Mouse (Mus musculus): ENCODE measurements at regions not wholly inside any gene's neighbourhood (a gene's known extent, or its start where the extent isn't known, plus 50 kb on each side); places are given as distances from the start of the nearest gene placed in this dataset.

DNA sequence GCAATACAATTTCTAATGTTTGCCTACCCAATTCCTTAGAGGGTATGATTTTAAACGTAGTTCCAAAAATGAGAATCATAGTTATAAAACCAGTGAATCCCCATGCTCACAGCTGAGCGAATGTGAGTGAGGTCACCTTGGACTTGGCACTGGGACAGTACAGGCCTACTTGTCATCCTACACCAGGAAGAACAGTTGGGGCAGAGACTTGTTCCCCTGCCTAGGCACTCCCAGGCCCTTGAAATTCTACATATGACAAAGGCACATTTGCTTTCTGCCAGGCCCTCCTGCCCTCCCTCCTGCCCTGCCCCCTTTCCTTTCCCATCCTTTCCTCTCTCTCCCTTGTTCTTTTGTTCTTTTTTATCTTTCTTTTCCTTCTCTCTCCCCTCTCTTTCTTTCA is 50.0 kb upstream of the Usp6nl start:
- no peak for TF ChIP-seq POLR2A (IDR thresholded peaks at IDR 0.05; ENCODE audit: borderline replicate concordance, control insufficient read depth, low read depth, low read length)
- no peak for TF ChIP-seq CTCF (IDR thresholded peaks at IDR 0.05; ENCODE audit: control insufficient read depth, insufficient read depth, low read length)

All from bone marrow, adult 2 months (tissue).